Mouse (Mus musculus): ENCODE data around the gene Zfp568. TPM values are rescaled to one million over a fixed set of nuclear protein-coding genes. Genes with fewer than 3 reads are reported as not detected.
A peak's percentile ranks its signal among the peaks of the same experiment; 100 is the strongest.

Zfp568 gene
- polyA plus RNA-seq, 1 experiment: 4.4 TPM

GRCm38 (mm10) chr7:30060341-30060740 is 76.6 kb downstream of the Zfp568 start:
- no peak for DNase-seq
- TF ChIP-seq CTCF (IDR thresholded peaks at IDR 0.05; ENCODE audit: borderline replicate concordance, control insufficient read depth, extremely low read depth, insufficient read depth, low read length, poor library complexity) (no peak), POLR2A (IDR thresholded peaks at IDR 0.05; ENCODE audit: control insufficient read depth, extremely low read depth, insufficient read depth, low read length, poor library complexity) (no peak)
- Histone ChIP-seq H3K4me3 (ENCODE audit: control insufficient read depth, insufficient read depth, low read length) (no peak overlapping the region), H3K4me1 (replicated peaks; ENCODE audit: control insufficient read depth, insufficient read depth, low read length) (no peaks in the 10 kb centered on the region), H3K36me3 (ENCODE audit: control insufficient read depth, insufficient read depth, low read length) (peaks cover 19% of the 10 kb centered on the region), H3K27me3 (ENCODE audit: control insufficient read depth, insufficient read depth, low read length) (no peaks in the 10 kb centered on the region), H3K27ac (ENCODE audit: control insufficient read depth, insufficient read depth, low read length) (no peak overlapping the region)
- WGBS: 94% methylated on average over 6 of the region's 6 CpGs

DNA sequence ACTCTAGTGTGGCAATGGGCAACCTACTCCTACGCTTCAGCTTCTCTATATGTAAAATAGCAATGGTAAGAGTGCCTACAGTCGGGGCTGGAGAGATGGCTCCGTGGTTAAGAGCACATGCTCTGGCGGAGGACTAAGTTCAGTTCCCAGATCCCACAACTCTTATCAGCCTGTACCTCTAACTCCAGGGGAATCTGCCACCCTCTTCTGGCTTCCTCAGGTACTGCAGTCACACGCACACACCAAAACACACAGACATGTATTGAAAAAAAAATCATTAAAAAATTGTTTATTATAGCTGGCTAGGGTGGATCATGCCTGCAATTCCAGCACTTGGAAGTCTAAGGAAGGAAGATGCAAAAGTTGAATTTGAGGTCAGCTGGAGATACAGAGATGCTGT is 78.7 kb downstream of the Zfp568 start:
- TF ChIP-seq CTCF (IDR thresholded peaks at IDR 0.05; ENCODE audit: borderline replicate concordance, control insufficient read depth, extremely low read depth, insufficient read depth, low read length, poor library complexity) (no peak), POLR2A (IDR thresholded peaks at IDR 0.05; ENCODE audit: control insufficient read depth, extremely low read depth, insufficient read depth, low read length, poor library complexity) (no peak)

DNA sequence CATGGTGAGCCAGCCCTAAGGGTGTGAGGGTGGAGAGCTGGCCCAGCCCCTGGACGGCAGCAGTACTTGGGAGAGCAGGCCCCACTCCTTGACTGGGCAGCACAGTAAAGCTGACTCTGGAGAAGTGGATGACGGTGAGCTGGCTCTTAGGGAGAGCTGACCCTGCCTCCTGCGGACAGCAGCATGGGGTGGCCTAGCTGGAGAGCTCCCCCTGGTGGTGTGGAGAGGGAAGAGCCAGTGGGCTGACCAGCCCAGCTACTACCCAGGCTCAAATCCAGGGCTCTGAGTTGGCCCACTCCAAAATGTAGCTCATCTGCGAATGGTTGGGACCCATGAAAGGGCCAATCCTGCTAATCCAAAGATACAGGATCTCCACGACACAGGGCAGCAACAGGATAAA is 80.9 kb downstream of the Zfp568 start:
- no peak overlapping the region for H3K27ac ChIP-seq (ENCODE audit: control insufficient read depth, insufficient read depth, low read length)
- TF ChIP-seq CTCF (IDR thresholded peaks at IDR 0.05; ENCODE audit: borderline replicate concordance, control insufficient read depth, extremely low read depth, insufficient read depth, low read length, poor library complexity) (no peak), POLR2A (IDR thresholded peaks at IDR 0.05; ENCODE audit: control insufficient read depth, extremely low read depth, insufficient read depth, low read length, poor library complexity) (no peak)
- DNase-seq: no peak
- H3K4me1 ChIP-seq (replicated peaks; ENCODE audit: control insufficient read depth, insufficient read depth, low read length): no peaks in the 10 kb centered on the region
- H3K27me3 ChIP-seq (ENCODE audit: control insufficient read depth, insufficient read depth, low read length): no peaks in the 10 kb centered on the region
- WGBS: 95% methylated on average over 5 of the region's 5 CpGs
- H3K4me3 ChIP-seq (ENCODE audit: control insufficient read depth, insufficient read depth, low read length): no peak overlapping the region
- peaks cover 20% of the 10 kb centered on the region; the same call in 1 of the 2 replicates for H3K36me3 ChIP-seq (ENCODE audit: control insufficient read depth, insufficient read depth, low read length)

More for the DNA sequence above, 78.7 kb downstream of the Zfp568 start:
- Histone ChIP-seq H3K36me3 (ENCODE audit: control insufficient read depth, insufficient read depth, low read length) (peaks cover 16% of the 10 kb centered on the region), H3K4me3 (ENCODE audit: control insufficient read depth, insufficient read depth, low read length) (no peak overlapping the region), H3K27ac (ENCODE audit: control insufficient read depth, insufficient read depth, low read length) (no peak overlapping the region), H3K4me1 (replicated peaks; ENCODE audit: control insufficient read depth, insufficient read depth, low read length) (no peaks in the 10 kb centered on the region), H3K27me3 (ENCODE audit: control insufficient read depth, insufficient read depth, low read length) (no peaks in the 10 kb centered on the region)
- WGBS: 97% methylated on average over 5 of the region's 5 CpGs
- DNase-seq: peak; percentile 24

DNA sequence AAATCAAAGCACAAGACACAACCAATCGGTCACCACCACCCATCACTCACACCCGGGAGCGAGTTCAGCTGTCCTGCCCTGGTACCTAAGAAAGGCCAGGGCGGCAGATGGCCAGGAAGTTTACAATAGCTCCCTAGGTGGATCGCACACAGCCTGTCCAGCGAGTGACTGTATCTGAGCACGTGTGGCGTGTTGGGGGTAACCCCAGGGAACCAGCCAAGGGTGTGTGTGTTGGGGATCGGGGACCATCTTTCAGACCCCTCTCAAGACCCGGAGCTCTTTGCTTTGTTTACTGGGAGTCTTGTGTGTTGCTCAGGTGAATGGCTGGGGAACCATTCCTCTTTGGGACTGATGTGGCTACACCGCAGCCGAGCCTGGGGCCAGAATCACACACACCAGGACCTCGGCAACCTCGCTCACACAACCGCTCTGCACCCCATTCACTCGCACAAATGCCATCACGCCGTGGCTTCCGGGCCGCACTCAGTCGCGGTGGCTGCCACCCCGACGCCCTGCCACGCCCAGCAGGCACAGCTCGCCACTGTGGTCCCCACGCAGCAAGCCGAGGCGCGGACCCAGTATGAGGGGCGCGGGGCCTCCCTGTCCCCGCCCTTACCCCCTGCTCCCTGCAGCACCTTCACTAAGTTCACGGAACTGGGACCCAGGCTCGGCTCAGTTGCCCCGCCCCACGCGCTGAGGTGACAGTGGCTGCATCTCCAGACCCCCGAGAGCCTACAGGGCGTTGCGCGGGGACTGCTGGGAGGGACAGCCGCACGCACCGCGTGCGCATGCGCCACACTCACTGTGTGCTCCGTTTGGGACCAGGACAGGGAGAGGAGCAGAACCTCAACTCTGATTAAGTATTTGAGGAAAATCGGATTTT is 88.6 kb downstream of the Zfp568 start, which contains the start of gene Zfp82:
TSS of gene Zfp82 (minus strand) at position 755 of the 883 bp plus-strand sequence.
- Histone ChIP-seq H3K27ac (ENCODE audit: control insufficient read depth, insufficient read depth, low read length) (peak within 1 kb of the TSS; percentile 1; the same call in 1 of the 2 replicates), H3K4me3 (ENCODE audit: control insufficient read depth, insufficient read depth, low read length) (peak within 1 kb of the TSS; percentile 72), H3K27me3 (ENCODE audit: control insufficient read depth, insufficient read depth, low read length) (no peaks in the 10 kb centered on the region), H3K4me1 (replicated peaks; ENCODE audit: control insufficient read depth, insufficient read depth, low read length) (peaks cover 4% of the 10 kb centered on the region), H3K36me3 (ENCODE audit: control insufficient read depth, insufficient read depth, low read length) (peaks cover 4% of the 10 kb centered on the region; the same call in 1 of the 2 replicates)
- peak; percentile 89 for DNase-seq
- WGBS: under 1% methylated on average over 50 of the region's 50 CpGs
- peak; percentile 87 for TF ChIP-seq POLR2A (IDR thresholded peaks at IDR 0.05; ENCODE audit: control insufficient read depth, extremely low read depth, insufficient read depth, low read length, poor library complexity)
- 0 out of 2 replicates have a peak, but pooled peaks have one; percentile 22 for TF ChIP-seq CTCF (IDR thresholded peaks at IDR 0.05; ENCODE audit: borderline replicate concordance, control insufficient read depth, extremely low read depth, insufficient read depth, low read length, poor library complexity)

Other genes starting within 250 kb of the Zfp568 start
- 8.6 and 9.0 TPM in 2 replicates for gene Zfp84, start 215.4 kb upstream of the Zfp568 start, polyA plus RNA-seq (2012; rRNA removed)
- 1.3 and 1.6 TPM in 2 replicates for gene Zfp30, start 200.0 kb upstream of the Zfp568 start, polyA plus RNA-seq (2012; rRNA removed)
- gene Zfp790, start 167.8 kb upstream of the Zfp568 start, polyA plus RNA-seq (2012; rRNA removed): 3.4 and 3.5 TPM in 2 replicates
- 0.89 and 1.0 TPM in 2 replicates for gene Zfp940, start 130.3 kb upstream of the Zfp568 start, polyA plus RNA-seq (2012; rRNA removed)
- gene Zfp420, start 124.0 kb upstream of the Zfp568 start, polyA plus RNA-seq (2012; rRNA removed): 1.3 and 1.5 TPM in 2 replicates
- gene Zfp27, start 77.4 kb upstream of the Zfp568 start, polyA plus RNA-seq (2012; rRNA removed): 2.5 and 3.5 TPM in 2 replicates
- 0.36 and 0.63 TPM in 2 replicates for gene Zfp383, start 75.7 kb upstream of the Zfp568 start, polyA plus RNA-seq (2012; rRNA removed)
- 11.8 and 12.3 TPM in 2 replicates for gene Zfp74, start 29.9 kb upstream of the Zfp568 start, polyA plus RNA-seq (2012; rRNA removed)
- 2.2 and 3.3 TPM in 2 replicates for gene Zfp14, start 67.4 kb downstream of the Zfp568 start, polyA plus RNA-seq (2012; rRNA removed)
- gene Zfp82, start 88.9 kb downstream of the Zfp568 start, polyA plus RNA-seq (2012; rRNA removed): 1.5 and 1.7 TPM in 2 replicates
- gene Gm26920, start 106.5 kb downstream of the Zfp568 start, polyA plus RNA-seq (2012; rRNA removed): not detected in 2 replicates
- gene Zfp566, start 106.6 kb downstream of the Zfp568 start, polyA plus RNA-seq (2012; rRNA removed): 4.4 and 6.8 TPM in 2 replicates
- gene Zfp260, start 110.8 kb downstream of the Zfp568 start, polyA plus RNA-seq (2012; rRNA removed): 30.6 and 36.4 TPM in 2 replicates
- 5.4 and 8.1 TPM in 2 replicates for gene Zfp382, start 138.0 kb downstream of the Zfp568 start, polyA plus RNA-seq (2012; rRNA removed)
- 16.8 and 18.6 TPM in 2 replicates for gene Zfp146, start 185.8 kb downstream of the Zfp568 start, polyA plus RNA-seq (2012; rRNA removed)
- gene Cox7a1, start 200.2 kb downstream of the Zfp568 start, polyA plus RNA-seq (2012; rRNA removed): 28.1 and 85.8 TPM in 2 replicates
- 565 and 739 TPM in 2 replicates for gene Capns1, start 214.9 kb downstream of the Zfp568 start, polyA plus RNA-seq (2012; rRNA removed)
- gene Polr2i, start 248.0 kb downstream of the Zfp568 start, polyA plus RNA-seq (2012; rRNA removed): 131 and 157 TPM in 2 replicates
- 42.4 and 47.1 TPM in 2 replicates for gene Tbcb, start 248.3 kb downstream of the Zfp568 start, polyA plus RNA-seq (2012; rRNA removed)

Data from thymus, adult 2 months (tissue).